Mouse (Mus musculus): ENCODE measurements around the gene Sh3d21. TPM values are rescaled to one million over a fixed set of nuclear protein-coding genes. Genes with fewer than 3 reads are reported as not detected.
"Not testable (repeated sequence)": the region's sequence is repeated elsewhere in the genome, so short reads cannot be mapped to it uniquely, and the experiment has no call there.

The Sh3d21 gene
- polyA plus RNA-seq, 1 experiment = 2.4 TPM

- DNase-seq (ENCODE audit: low read depth, low spot score) = no peak
- 64% methylated on average over 5 of the region's 5 CpGs for WGBS
Measured at GRCm38 (mm10) chr4:126173800-126174199, 10.5 kb upstream of the Sh3d21 start.

GRCm38 (mm10) chr4:126170737-126171136 is 7.4 kb upstream of the Sh3d21 start:
- 92% methylated on average over 5 of the region's 5 CpGs for WGBS
- DNase-seq (ENCODE audit: low read depth, low spot score) = not testable (repeated sequence)

GRCm38 (mm10) chr4:126168851-126169250 is 5.6 kb upstream of the Sh3d21 start:
- DNase-seq (ENCODE audit: low read depth, low spot score) = no peak
- WGBS = 46% methylated on average over 6 of the region's 6 CpGs

- WGBS = 68% methylated on average over 3 of the region's 3 CpGs
- DNase-seq (ENCODE audit: low read depth, low spot score) = no peak
Measured at GRCm38 (mm10) chr4:126166084-126166483, 2.8 kb upstream of the Sh3d21 start.

GRCm38 (mm10) chr4:126165092-126165491 is 1.8 kb upstream of the Sh3d21 start:
- 69% methylated on average over 9 of the region's 10 CpGs for WGBS
- not testable (repeated sequence) for DNase-seq (ENCODE audit: low read depth, low spot score)

- peak; percentile 55 for DNase-seq (ENCODE audit: low read depth, low spot score)
- WGBS = 35% methylated on average over 4 of the region's 4 CpGs
Measured at GRCm38 (mm10) chr4:126163685-126164084, 394 bp upstream of the Sh3d21 start.

GRCm38 (mm10) chr4:126162544-126163066 is 686 bp downstream of the Sh3d21 start:
- DNase-seq (ENCODE audit: low read depth, low spot score) = no peak
- under 1% methylated on average over 44 of the region's 44 CpGs for WGBS

- 66% methylated on average over 9 of the region's 9 CpGs for WGBS
Measured at GRCm38 (mm10) chr4:126161986-126162385, 1.3 kb downstream of the Sh3d21 start.

GRCm38 (mm10) chr4:126161456-126161855 is 1.8 kb downstream of the Sh3d21 start:
- WGBS = 91% methylated on average over 6 of the region's 6 CpGs
- DNase-seq (ENCODE audit: low read depth, low spot score) = no peak

More at GRCm38 (mm10) chr4:126161986-126162385, 1.3 kb downstream of the Sh3d21 start:
- no peak for DNase-seq (ENCODE audit: low read depth, low spot score)

GRCm38 (mm10) chr4:126160981-126161380 is 2.3 kb downstream of the Sh3d21 start:
- no peak for DNase-seq (ENCODE audit: low read depth, low spot score)
- 90% methylated on average over 8 of the region's 8 CpGs for WGBS

- WGBS = 82% methylated on average over 8 of the region's 8 CpGs
- no peak for DNase-seq (ENCODE audit: low read depth, low spot score)
Measured at GRCm38 (mm10) chr4:126159455-126159854, 3.8 kb downstream of the Sh3d21 start.

GRCm38 (mm10) chr4:126157562-126157961 is 5.7 kb downstream of the Sh3d21 start:
- 91% methylated on average over 6 of the region's 6 CpGs for WGBS
- no peak for DNase-seq (ENCODE audit: low read depth, low spot score)

- DNase-seq (ENCODE audit: low read depth, low spot score) = no peak
- 60% methylated on average over 5 of the region's 5 CpGs for whole genome bisulfite sequencing
Measured at GRCm38 (mm10) chr4:126156617-126157016, 6.7 kb downstream of the Sh3d21 start.

- WGBS = 9% methylated on average over 2 of the region's 2 CpGs
Measured at GRCm38 (mm10) chr4:126155869-126156268, 7.4 kb downstream of the Sh3d21 start.

GRCm38 (mm10) chr4:126155183-126155582 is 8.1 kb downstream of the Sh3d21 start:
- DNase-seq (ENCODE audit: low read depth, low spot score) = no peak
- WGBS = 17% methylated on average over 4 of the region's 4 CpGs

More at GRCm38 (mm10) chr4:126155869-126156268, 7.4 kb downstream of the Sh3d21 start:
- no peak for DNase-seq (ENCODE audit: low read depth, low spot score)

- 64% methylated on average over 14 of the region's 14 CpGs for WGBS
- DNase-seq (ENCODE audit: low read depth, low spot score) = no peak
Measured at GRCm38 (mm10) chr4:126152864-126153263, 10.4 kb downstream of the Sh3d21 start.

GRCm38 (mm10) chr4:126151701-126152440 is 11.4 kb downstream of the Sh3d21 start:
- DNase-seq (ENCODE audit: low read depth, low spot score) = no peak
- 83% methylated on average over 16 of the region's 16 CpGs for WGBS

- WGBS = 71% methylated on average over 6 of the region's 6 CpGs
- no peak for DNase-seq (ENCODE audit: low read depth, low spot score)
Measured at GRCm38 (mm10) chr4:126150949-126151320, 12.4 kb downstream of the Sh3d21 start.

- 68% methylated on average over 16 of the region's 16 CpGs for WGBS
- DNase-seq (ENCODE audit: low read depth, low spot score) = no peak
Measured at GRCm38 (mm10) chr4:126150297-126150948, 12.9 kb downstream of the Sh3d21 start.

- no peak for DNase-seq (ENCODE audit: low read depth, low spot score)
- 68% methylated on average over 10 of the region's 10 CpGs for WGBS
Measured at GRCm38 (mm10) chr4:126149798-126150197, 13.5 kb downstream of the Sh3d21 start.

Data from large intestine, adult 2 months (tissue).